Mouse (Mus musculus) kidney, embryonic 16.5 days (tissue): ENCODE measurements around the gene Sobp. TPM values are rescaled to one million over a fixed set of nuclear protein-coding genes. Genes with fewer than 3 reads are reported as not detected.

ENCODE experiments used
- ATAC-seq: fragments of 200-750 bp; cut with Nextera tagmentation; 2 replicates; pipeline ENCODE4 v1.8.0; 2017; ENCODE audit warnings: moderate TSS enrichment; ENCODE audit not compliant: low FRiP score, low TSS enrichment
- H3K27ac ChIP-seq: fragments of 300-500 bp; sonication (generic); 2 replicates; pipeline ENCODE4 v1.5.1; 2014; ENCODE audit warnings: low read length
- H3K27me3 ChIP-seq: fragments of 300-500 bp; sonication (generic); 2 replicates; pipeline ENCODE4 v1.6.1; 2014; ENCODE audit warnings: low read length, control low read depth, mixed read lengths; ENCODE audit not compliant: insufficient read depth
- H3K36me3 ChIP-seq: fragments of 300-500 bp; sonication (generic); 2 replicates; pipeline ENCODE4 v1.6.1; 2014; ENCODE audit warnings: low read length, control low read depth, mixed read lengths; ENCODE audit not compliant: insufficient read depth
- H3K4me1 ChIP-seq: fragments of 300-500 bp; sonication (generic); 2 replicates; pipeline ENCODE4 v1.6.1; 2014; ENCODE audit warnings: low read length, control low read depth, mixed read lengths; ENCODE audit not compliant: insufficient read depth
- H3K4me2 ChIP-seq: fragments of 300-500 bp; sonication (generic); replicated peaks from 2 replicates; pipeline ENCODE4 v1.6.1; 2014; ENCODE audit warnings: low read depth, low read length
- H3K4me3 ChIP-seq: fragments of 300-500 bp; sonication (generic); 2 replicates; pipeline ENCODE4 v1.5.1; 2014; ENCODE audit warnings: mild to moderate bottlenecking, low read length
- H3K9ac ChIP-seq: fragments of 300-500 bp; sonication (generic); replicated peaks from 2 replicates; pipeline ENCODE4 v1.6.1; 2014; ENCODE audit warnings: low read length
- H3K9me3 ChIP-seq: fragments of 300-500 bp; sonication (generic); 2 replicates; pipeline ENCODE4 v1.6.1; 2016; ENCODE audit warnings: low read length, control low read depth
- WGBS: fragments of 180-500 bp; shearing (Covaris S2); extraction: QIAGEN DNeasy Blood & Tissue Kit; methylation state at CpG from one replicate; pipeline ENCODE4 v1.1.7; 2014; 5-methylcytosine and 5-hydroxymethylcytosine counted together
- polyA plus RNA-seq: library from polyadenylated mRNA; unstranded; fragments of >200 nt; fragmentation: Nextera tagmentation; extraction: Ambion mirVana; gene quantifications from 2 replicates; pipeline ENCODE4 v1.2.1, GENCODE M21; 2015

The Sobp gene
- polyA plus RNA-seq, result 1.1 and 1.5 TPM in 2 replicates

- peak within 1 kb of the TSS; percentile 53; the same call in 1 of the 2 replicates for H3K27ac ChIP-seq
- H3K4me1 ChIP-seq, result peaks cover 24% of the 10 kb centered on the region
- under 1% methylated on average over 78 of the region's 91 CpGs for WGBS
Observed at GRCm38 (mm10) chr10:43174326-43175155, at the start of gene Sobp, which contains the start of gene 9030612E09Rik. TSS of gene Sobp (minus strand) at chr10:43174530. TSS of gene 9030612E09Rik (plus strand) at chr10:43174704.

DNA sequence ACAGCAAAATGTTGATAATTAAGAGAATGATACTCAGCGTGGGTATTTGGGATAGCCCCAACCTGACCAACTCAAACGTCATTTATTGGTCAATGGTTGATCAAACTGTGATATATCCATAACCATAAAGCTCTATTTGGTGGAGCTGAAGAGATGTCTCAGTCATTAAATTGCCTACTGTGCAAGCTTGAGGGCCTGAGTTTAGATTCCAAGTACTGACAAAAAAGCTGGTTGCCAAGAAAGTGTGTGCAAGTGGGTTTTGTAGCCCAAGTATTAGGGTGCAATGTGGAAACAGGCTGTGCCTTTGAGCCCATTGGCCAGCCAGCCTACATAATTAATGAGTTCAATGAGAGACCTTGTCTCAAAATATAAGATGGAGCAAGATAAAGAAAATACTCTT, 49.1 kb upstream of the Sobp start:
- no peaks in the 10 kb centered on the region for H3K9me3 ChIP-seq
- no peak for ATAC-seq
- H3K9ac ChIP-seq, result no peak overlapping the region
- 87% methylated on average over 2 of the region's 2 CpGs for WGBS
- H3K36me3 ChIP-seq, result peaks cover 6% of the 10 kb centered on the region; the same call in 1 of the 2 replicates
- H3K4me1 ChIP-seq, result peaks cover 12% of the 10 kb centered on the region; the same call in 1 of the 2 replicates
- no peak overlapping the region for H3K27ac ChIP-seq
- no peak overlapping the region for H3K4me3 ChIP-seq
- no peaks in the 10 kb centered on the region for H3K27me3 ChIP-seq
- H3K4me2 ChIP-seq, result no peak overlapping the region

More at GRCm38 (mm10) chr10:43174326-43175155, at the start of gene Sobp, which contains the start of gene 9030612E09Rik:
- H3K9me3 ChIP-seq, result no peaks in the 10 kb centered on the region
- H3K36me3 ChIP-seq, result no peaks in the 10 kb centered on the region
- H3K27me3 ChIP-seq, result peaks cover 43% of the 10 kb centered on the region
- peak within 1 kb of the TSS; percentile 63 for H3K4me3 ChIP-seq
- ATAC-seq, result peak; percentile 74
- peak within 1 kb of the TSS; percentile 98 for H3K4me2 ChIP-seq
- peak within 1 kb of the TSS; percentile 68 for H3K9ac ChIP-seq

DNA sequence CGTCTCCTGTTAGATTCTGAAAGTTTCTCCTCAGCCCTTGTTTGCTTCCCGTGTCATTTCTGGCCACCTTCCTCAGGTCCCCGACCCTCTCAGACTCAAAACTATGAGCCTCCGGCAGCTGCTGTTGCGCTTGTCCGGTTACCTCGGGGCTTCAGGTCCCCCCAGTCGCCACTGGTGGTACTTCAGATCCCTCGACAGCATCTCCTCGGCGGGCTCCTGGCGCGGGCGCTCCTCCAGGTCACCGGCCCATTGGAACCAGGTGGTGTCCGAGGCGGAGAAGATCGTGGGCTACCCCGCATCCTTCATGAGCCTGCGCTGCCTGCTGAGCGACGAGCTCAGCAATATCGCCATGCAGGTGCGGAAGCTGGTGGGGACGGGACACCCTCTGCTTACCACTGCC, 47.3 kb upstream of the Sobp start:
- peaks cover 6% of the 10 kb centered on the region; the same call in 1 of the 2 replicates for H3K36me3 ChIP-seq
- peak; percentile 57 for ATAC-seq
- peak overlapping the region; percentile 74 for H3K4me2 ChIP-seq
- H3K27me3 ChIP-seq, result no peaks in the 10 kb centered on the region
- peaks cover 12% of the 10 kb centered on the region; the same call in 1 of the 2 replicates for H3K4me1 ChIP-seq
- peak overlapping the region; percentile 71 for H3K4me3 ChIP-seq
- peak overlapping the region; percentile 94 for H3K27ac ChIP-seq
- peak overlapping the region; percentile 96 for H3K9ac ChIP-seq
- under 1% methylated on average over 25 of the region's 25 CpGs for WGBS
- H3K9me3 ChIP-seq, result no peaks in the 10 kb centered on the region

- H3K9ac ChIP-seq, result peak within 1 kb of the TSS; percentile 96
Observed at GRCm38 (mm10) chr10:43220910-43221625, 46.7 kb upstream of the Sobp start, which contains the start of gene Pdss2. TSS of gene Pdss2 (plus strand) at chr10:43221486.

DNA sequence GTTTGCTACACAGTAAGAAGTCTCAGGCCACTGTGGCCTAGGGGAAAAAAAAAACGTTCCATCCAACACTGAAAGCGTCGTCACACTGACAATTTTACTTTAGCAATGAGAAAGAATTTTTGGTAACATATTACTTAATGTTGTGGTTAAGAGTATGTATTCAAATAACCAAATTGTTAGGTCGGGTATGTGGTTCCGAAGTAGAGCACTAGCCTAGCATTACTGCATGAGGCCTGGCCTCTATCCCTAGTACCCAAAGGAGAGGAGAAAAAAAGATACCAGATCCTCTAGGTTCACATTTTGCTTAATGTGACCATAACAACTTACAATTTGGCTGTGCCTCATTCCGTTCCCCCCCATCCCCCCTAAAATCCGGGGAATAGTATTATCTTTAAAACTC, 46.1 kb upstream of the Sobp start:
- 16% methylated on average over 7 of the region's 7 CpGs for WGBS
- Histone ChIP-seq H3K9ac (peak overlapping the region; percentile 96), H3K27ac (peak overlapping the region; percentile 94), H3K4me2 (peak overlapping the region; percentile 62), H3K36me3 (0 out of 2 replicates have a peak, but pooled peaks cover 2% of the 10 kb centered on the region), H3K27me3 (no peaks in the 10 kb centered on the region), H3K4me3 (peak overlapping the region; percentile 71), H3K9me3 (no peaks in the 10 kb centered on the region), H3K4me1 (peaks cover 12% of the 10 kb centered on the region; the same call in 1 of the 2 replicates)
- no peak; the same call in 1 of the 2 replicates for ATAC-seq

More at GRCm38 (mm10) chr10:43220910-43221625, 46.7 kb upstream of the Sobp start, which contains the start of gene Pdss2:
- Histone ChIP-seq H3K27ac (peak within 1 kb of the TSS; percentile 94), H3K27me3 (no peaks in the 10 kb centered on the region), H3K9me3 (no peaks in the 10 kb centered on the region), H3K36me3 (peaks cover 6% of the 10 kb centered on the region; the same call in 1 of the 2 replicates), H3K4me2 (peak within 1 kb of the TSS; percentile 74), H3K4me1 (peaks cover 12% of the 10 kb centered on the region; the same call in 1 of the 2 replicates), H3K4me3 (peak within 1 kb of the TSS; percentile 71)
- peak; percentile 99 for ATAC-seq
- under 1% methylated on average over 50 of the region's 50 CpGs for WGBS

- Histone ChIP-seq H3K4me2 (no peak overlapping the region), H3K4me3 (no peak overlapping the region), H3K9ac (no peak overlapping the region), H3K27ac (no peak overlapping the region), H3K27me3 (no peaks in the 10 kb centered on the region), H3K9me3 (no peaks in the 10 kb centered on the region), H3K4me1 (peaks cover 7% of the 10 kb centered on the region; the same call in 1 of the 2 replicates), H3K36me3 (no peaks in the 10 kb centered on the region)
- WGBS, result 91% methylated on average over 13 of the region's 13 CpGs
- no peak for ATAC-seq
Observed at GRCm38 (mm10) chr10:43217361-43217900, 43.1 kb upstream of the Sobp start.

DNA sequence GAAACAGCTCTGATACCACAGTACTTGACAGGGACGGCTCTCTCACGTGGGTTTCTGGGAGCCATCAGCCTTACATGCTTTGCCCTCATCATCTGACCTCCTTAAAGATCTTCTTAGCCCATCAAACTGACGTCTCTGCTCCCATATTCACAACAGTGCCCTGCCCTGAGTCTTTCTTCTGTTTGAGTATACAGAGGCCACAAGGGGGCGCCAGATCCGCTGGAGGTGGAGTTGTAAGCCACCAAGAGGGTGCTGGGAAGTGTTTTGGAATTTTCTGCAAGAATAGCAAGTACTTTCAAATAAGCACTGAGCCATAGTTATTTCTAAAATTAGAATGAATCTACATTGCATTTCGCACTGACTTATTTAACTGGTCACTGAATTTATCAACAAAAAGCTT, 37.5 kb upstream of the Sobp start:
- whole genome bisulfite sequencing, result 48% methylated on average over 6 of the region's 6 CpGs
- 0 out of 2 replicates have a peak, but pooled peaks cover 2% of the 10 kb centered on the region for H3K9me3 ChIP-seq
- no peaks in the 10 kb centered on the region for H3K4me1 ChIP-seq
- H3K4me2 ChIP-seq, result no peak overlapping the region
- no peak overlapping the region for H3K27ac ChIP-seq
- H3K9ac ChIP-seq, result no peak overlapping the region
- H3K4me3 ChIP-seq, result no peak overlapping the region
- no peaks in the 10 kb centered on the region for H3K27me3 ChIP-seq
- H3K36me3 ChIP-seq, result no peaks in the 10 kb centered on the region
- ATAC-seq, result no peak

DNA sequence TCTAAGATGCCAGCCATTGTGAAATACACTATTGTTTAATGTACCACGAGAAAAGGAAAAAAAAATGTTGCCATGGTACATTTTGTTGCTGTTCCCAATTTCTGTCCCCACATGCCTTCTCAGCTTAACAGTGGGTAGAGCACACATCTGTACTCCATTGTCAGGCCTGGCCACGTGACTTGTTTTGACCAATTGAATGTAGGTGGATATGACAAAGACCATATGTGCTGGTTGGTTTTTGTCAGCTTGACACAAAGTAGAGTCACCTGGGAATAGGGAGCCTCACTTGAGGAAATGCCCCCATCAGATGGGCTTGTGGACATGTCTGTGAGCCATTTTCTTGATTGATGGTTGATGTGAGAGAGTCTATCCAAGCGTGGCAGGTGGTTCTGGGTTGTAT, 29.5 kb upstream of the Sobp start:
- ATAC-seq, result no peak
- 73% methylated on average over 3 of the region's 3 CpGs for WGBS
- no peak overlapping the region for H3K9ac ChIP-seq

GRCm38 (mm10) chr10:43200206-43200605, 25.9 kb upstream of the Sobp start:
- Histone ChIP-seq H3K27ac (no peak overlapping the region), H3K4me1 (no peaks in the 10 kb centered on the region), H3K9me3 (no peaks in the 10 kb centered on the region), H3K4me2 (no peak overlapping the region), H3K27me3 (no peaks in the 10 kb centered on the region), H3K9ac (no peak overlapping the region), H3K4me3 (no peak overlapping the region), H3K36me3 (no peaks in the 10 kb centered on the region)
- ATAC-seq, result no peak
- WGBS, result 88% methylated on average over 2 of the region's 2 CpGs

More for the DNA sequence above, 29.5 kb upstream of the Sobp start:
- Histone ChIP-seq H3K36me3 (no peaks in the 10 kb centered on the region), H3K4me3 (no peak overlapping the region), H3K27me3 (no peaks in the 10 kb centered on the region), H3K4me2 (no peak overlapping the region), H3K4me1 (no peaks in the 10 kb centered on the region), H3K9me3 (no peaks in the 10 kb centered on the region), H3K27ac (no peak overlapping the region)
